Mouse (Mus musculus) Patski (cell line): ENCODE results near the gene Sox5. TPM values are rescaled to one million over a fixed set of nuclear protein-coding genes. Genes with fewer than 3 reads are reported as not detected.

Experiments
- ATAC-seq: fragments of 100-300 bp; one replicate; pipeline ENCODE4 v1.8.0; 2021
- CTCF ChIA-PET: fragments of 350-600 bp; sonication (Branson Sonifier 250); formaldehyde crosslinking; loops from one replicate; lab custom pipeline; 2022; ENCODE audit warnings: inconsistent platforms; lab: Charles Lee
- POLR2A ChIA-PET: fragments of 350-600 bp; sonication (Branson Sonifier 250); formaldehyde crosslinking; loops from one replicate; lab custom pipeline; 2022; ENCODE audit warnings: antibody characterized with exemption, inconsistent platforms; lab: Charles Lee
- DNase-seq: peaks from one replicate; pipeline ENCODE4 v3.0.0-alpha.2; 2011; ENCODE audit warnings: low read depth, low spot score
- H3K27me3 ChIP-seq: fragments of 371-371 bp; one replicate; pipeline ENCODE4 v1.5.1; 2021
- CTCF ChIP-seq: fragments of 100-300 bp; IDR thresholded peaks from one replicate; pipeline ENCODE4 v1.5.1; 2021
- in situ Hi-C: fragments of 300-500 bp; cut with MboI; formaldehyde crosslinking; loops from 3 replicates; pipeline ENCODE4 v1.11.1; 2018; ENCODE audit warnings: low pct_unique_long_range_greater_than_20kb, mixed read lengths
- polyA plus RNA-seq: library from polyadenylated mRNA; unstranded; gene quantifications from one replicate; pipeline ENCODE4 v1.2.3, GENCODE M21; 2021

Gene Sox5
- polyA plus RNA-seq, 1 experiment from 2014 or later: 0.26 TPM

- no peak for ATAC-seq
- TF ChIP-seq CTCF: no peak
- ChIA-PET POLR2A (no interaction called here), CTCF (no interaction called here)
- DNase-seq: no peak
- H3K27me3 ChIP-seq: no peaks in the 10 kb centered on the region
- in situ Hi-C loops: no loop called here
These were observed 600.5 kb downstream of the Sox5 start for GRCm38 (mm10) chr6:144181083-144181866.

- no peak for TF ChIP-seq CTCF
- POLR2A ChIA-PET: no interaction called here
- in situ Hi-C loops: no loop called here
- no peak for ATAC-seq
- no peaks in the 10 kb centered on the region for H3K27me3 ChIP-seq
- CTCF ChIA-PET: no interaction called here
- no peak for DNase-seq
These were observed 602.7 kb downstream of the Sox5 start for GRCm38 (mm10) chr6:144179111-144179510.

DNA sequence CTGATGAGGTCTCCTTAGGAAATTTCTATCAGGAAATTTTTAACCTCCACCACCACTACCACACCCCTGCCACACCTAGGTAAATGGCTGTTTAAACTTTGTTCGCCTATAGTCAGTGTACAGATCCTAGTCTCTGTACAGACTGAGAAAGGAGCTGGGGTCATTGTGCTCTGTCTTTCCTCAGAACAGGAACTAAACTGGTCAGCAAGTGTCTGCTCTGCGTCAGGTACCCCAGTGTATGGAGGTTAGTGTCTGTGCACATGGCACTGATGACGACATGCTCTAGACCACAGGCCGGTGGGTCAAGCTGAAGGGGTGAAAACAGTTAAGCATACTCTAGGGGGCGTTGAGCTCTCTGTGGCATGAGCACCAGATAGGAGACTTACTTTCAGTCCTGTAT lies 605.1 kb downstream of the Sox5 start:
- DNase-seq (no peak), ATAC-seq (no peak)
- POLR2A ChIA-PET: no interaction called here
- in situ Hi-C loops: no loop called here
- no peaks in the 10 kb centered on the region for H3K27me3 ChIP-seq
- CTCF ChIA-PET: no interaction called here
- TF ChIP-seq CTCF: no peak

DNA sequence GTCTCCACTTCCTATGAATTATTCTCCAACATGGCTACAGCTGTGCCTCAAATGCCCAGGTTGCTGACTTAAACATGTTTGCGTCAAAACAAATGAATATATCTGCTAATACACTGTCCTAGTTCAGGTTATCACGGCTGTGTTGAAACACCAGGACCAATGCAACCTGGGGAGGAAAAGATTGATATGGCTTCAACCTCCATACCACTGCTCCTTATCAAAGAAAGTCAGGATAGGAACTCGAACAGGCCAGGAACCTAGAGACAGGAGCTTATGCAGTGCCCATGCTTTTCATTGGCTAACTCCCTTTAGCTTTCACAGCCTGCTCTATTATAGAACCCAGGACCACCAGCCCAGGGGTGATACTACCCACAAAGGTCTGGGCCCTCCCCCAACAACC lies 606.2 kb downstream of the Sox5 start:
- H3K27me3 ChIP-seq: no peaks in the 10 kb centered on the region
- in situ Hi-C loops: no loop called here
- DNase-seq (no peak), ATAC-seq (no peak)
- ChIA-PET POLR2A (no interaction called here), CTCF (no interaction called here)
- TF ChIP-seq CTCF: no peak

DNA sequence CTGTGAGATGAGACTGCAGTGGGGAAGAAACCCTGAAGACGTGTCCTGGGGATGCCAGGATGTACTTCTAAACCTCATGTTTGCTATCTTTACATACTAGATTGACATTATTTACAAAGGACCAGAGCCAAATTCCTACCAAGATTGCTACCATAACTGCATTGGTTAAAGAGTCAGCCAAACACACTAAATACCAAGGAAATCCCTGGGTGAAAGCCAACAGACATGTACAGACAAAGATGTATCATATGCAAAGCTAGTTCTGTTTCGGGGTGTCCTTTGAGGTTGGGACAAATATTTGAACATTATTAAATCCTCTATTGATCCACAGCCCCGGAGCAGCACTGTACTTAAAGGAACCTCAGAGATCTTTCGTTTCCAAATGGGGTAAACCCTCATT lies 611.2 kb downstream of the Sox5 start:
- POLR2A ChIA-PET: no interaction called here
- no peak for TF ChIP-seq CTCF

GRCm38 (mm10) chr6:144169791-144170190 lies 612.0 kb downstream of the Sox5 start:
- POLR2A ChIA-PET: no interaction called here
- in situ Hi-C loops: no loop called here
- no peak for ATAC-seq
- H3K27me3 ChIP-seq: no peaks in the 10 kb centered on the region
- no peak for DNase-seq
- no peak for TF ChIP-seq CTCF
- CTCF ChIA-PET: no interaction called here

More for the DNA sequence above, 611.2 kb downstream of the Sox5 start:
- in situ Hi-C loops: no loop called here
- ATAC-seq (no peak), DNase-seq (no peak)
- no peaks in the 10 kb centered on the region for H3K27me3 ChIP-seq
- CTCF ChIA-PET: no interaction called here

- DNase-seq: no peak
- POLR2A ChIA-PET: no interaction called here
- CTCF ChIA-PET: no interaction called here
- no peak for TF ChIP-seq CTCF
- in situ Hi-C loops: no loop called here
- no peaks in the 10 kb centered on the region for H3K27me3 ChIP-seq
- ATAC-seq: no peak
These were observed 612.9 kb downstream of the Sox5 start for GRCm38 (mm10) chr6:144168696-144169476.

DNA sequence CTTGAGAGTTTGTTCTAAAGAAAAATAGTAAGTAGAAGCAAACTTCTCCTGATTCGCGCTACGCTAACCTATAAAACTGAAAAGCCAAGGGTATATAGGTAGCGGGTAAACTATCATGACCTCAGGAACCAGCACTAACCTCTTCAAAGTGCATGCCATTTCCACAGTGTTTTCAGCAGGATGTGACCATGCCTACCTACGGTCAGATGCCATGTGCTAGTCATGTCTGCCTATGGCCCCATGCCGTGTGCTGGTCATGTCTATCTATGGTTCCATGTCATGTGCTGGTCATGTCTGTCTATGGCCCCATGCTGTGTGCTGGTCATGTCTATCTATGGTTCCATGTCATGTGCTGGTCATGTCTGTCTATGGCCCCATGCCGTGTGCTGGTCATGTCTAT lies 614.7 kb downstream of the Sox5 start:
- in situ Hi-C loops: no loop called here
- H3K27me3 ChIP-seq: no peaks in the 10 kb centered on the region
- no peak for TF ChIP-seq CTCF
- ChIA-PET CTCF (no interaction called here), POLR2A (no interaction called here)
- no peak for ATAC-seq
- DNase-seq: no peak

DNA sequence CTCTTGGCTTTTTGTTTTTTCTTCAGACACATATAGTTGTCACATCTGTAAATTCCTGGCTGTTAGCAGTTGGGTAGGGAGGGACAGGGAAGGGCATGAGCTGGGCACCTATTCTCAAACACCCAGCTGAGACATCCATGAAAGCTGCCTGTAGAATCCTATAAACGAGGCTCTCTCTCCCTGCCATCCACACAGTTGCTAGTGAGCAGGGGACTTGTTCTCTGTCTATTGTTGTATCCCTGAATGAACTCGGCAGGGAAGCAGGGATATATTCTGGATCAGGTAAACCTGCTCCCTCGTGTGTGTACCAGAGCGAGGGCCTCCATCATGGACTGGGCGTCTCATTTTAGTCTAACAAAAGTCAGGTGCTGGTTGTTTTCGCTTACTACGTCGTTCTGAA lies 615.1 kb downstream of the Sox5 start:
- in situ Hi-C loops: no loop called here
- ATAC-seq: no peak
- CTCF ChIA-PET: interaction anchor here (0.9 kb wide), 1 partner anchor 44 kb away, joined by 3 read pairs; no protein-coding TSS in a partner anchor
- no peaks in the 10 kb centered on the region for H3K27me3 ChIP-seq
- no peak for DNase-seq
- POLR2A ChIA-PET: no interaction called here
- no peak for TF ChIP-seq CTCF

- ChIA-PET CTCF (interaction anchor here (0.9 kb wide), 1 partner anchor 44 kb away, joined by 3 read pairs; no protein-coding TSS in a partner anchor), POLR2A (no interaction called here)
- H3K27me3 ChIP-seq: no peaks in the 10 kb centered on the region
- no peak for DNase-seq
- TF ChIP-seq CTCF: no peak
- in situ Hi-C loops: no loop called here
- no peak for ATAC-seq
These were observed 615.7 kb downstream of the Sox5 start for GRCm38 (mm10) chr6:144166104-144166503.

DNA sequence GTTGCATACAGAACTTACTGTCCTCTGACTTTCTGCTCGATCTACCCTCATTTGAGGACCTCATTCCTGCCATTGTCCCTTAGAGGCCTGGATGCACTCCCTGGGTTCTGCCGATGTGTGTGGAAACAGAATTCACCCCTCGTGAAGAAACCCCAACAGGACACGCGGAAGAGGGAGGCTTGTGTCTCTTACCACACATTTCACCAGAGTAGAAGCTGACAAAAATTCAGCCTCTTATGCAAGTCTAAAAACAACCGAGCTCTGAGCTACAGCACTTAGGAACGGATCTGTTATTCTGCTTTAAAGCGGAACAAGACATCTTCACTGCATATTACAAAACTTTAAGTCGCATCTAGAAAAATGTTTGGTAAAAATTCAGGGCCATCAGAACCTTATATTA lies 618.3 kb downstream of the Sox5 start:
- no peak for ATAC-seq
- in situ Hi-C loops: no loop called here
- H3K27me3 ChIP-seq: no peaks in the 10 kb centered on the region
- DNase-seq: no peak
- ChIA-PET POLR2A (no interaction called here), CTCF (no interaction called here)
- no peak for TF ChIP-seq CTCF
